Comparison of ENCODE assay signal across 20 mouse cellular contexts in genomic region chr2:38956062-38956461, GRCm38 (mm10). TPM values are rescaled to one million over a fixed set of nuclear protein-coding genes. Genes with fewer than 3 reads are reported as not detected.
"Had no signal": no experiment of that assay in that cellular context is flagged by ENCODE, and none has a peak within 500 bp of the region (broad histone marks: within the 10 kb centered on the region; RNA-seq: fewer than 3 reads in every experiment).

No protein-coding gene starts in this region.

- H3K27me3 ChIP-seq: liver, embryonic 13.5 days; liver, embryonic 15.5 days; lung, embryonic 15.5 days; midbrain, embryonic 12.5 days; neural tube, embryonic 12.5 days; stomach, embryonic 15.5 days had no signal

- H3K27ac ChIP-seq: liver, embryonic 13.5 days; liver, embryonic 15.5 days; lung, embryonic 15.5 days; macrophage; midbrain, embryonic 12.5 days; neural tube, embryonic 12.5 days; stomach, embryonic 15.5 days; stomach, postnatal 0 days had no signal

- H3K9ac ChIP-seq: liver, embryonic 13.5 days; liver, embryonic 15.5 days; liver, postnatal 0 days; lung, embryonic 15.5 days; midbrain, embryonic 12.5 days; neural tube, embryonic 12.5 days; stomach, embryonic 15.5 days had no signal

- DNase-seq: liver, embryonic 13.5 days; liver, postnatal 0 days; lung, adult 2 months; lung, postnatal 14 days; lung, postnatal 36 days; midbrain, embryonic 14.5 days; right cerebral cortex, postnatal 14 days; thymus, adult 2 months; thymus, postnatal 36 days had no signal

- H3K4me1 ChIP-seq: midbrain, embryonic 12.5 days; neural tube, embryonic 12.5 days had no signal

- H3K4me2 ChIP-seq: liver, embryonic 13.5 days; liver, embryonic 15.5 days; lung, embryonic 15.5 days; midbrain, embryonic 12.5 days; neural tube, embryonic 12.5 days; stomach, embryonic 15.5 days had no signal

- H3K4me3 ChIP-seq: liver, embryonic 13.5 days; liver, embryonic 15.5 days; lung, embryonic 15.5 days; midbrain, embryonic 12.5 days; neural tube, embryonic 12.5 days; stomach, embryonic 15.5 days had no signal

- H3K36me3 ChIP-seq: liver, embryonic 13.5 days; liver, embryonic 15.5 days; lung, embryonic 15.5 days; midbrain, embryonic 12.5 days; neural tube, embryonic 12.5 days; stomach, embryonic 15.5 days had no signal

- ATAC-seq: liver, postnatal 0 days; lung, postnatal 0 days; midbrain, embryonic 16.5 days had no signal

- H3K9me3 ChIP-seq: liver, embryonic 13.5 days; liver, embryonic 15.5 days; lung, embryonic 15.5 days; midbrain, embryonic 12.5 days; neural tube, embryonic 12.5 days; stomach, embryonic 15.5 days had no signal

RNA-seq across cellular contexts. Expression of gene Olfml2a, which starts 24.3 kb away (rescaled TPM):
- total RNA-seq: megakaryocyte-erythroid progenitor cell, adult 5-6 weeks; neutrophil, adult 5-6 weeks had no signal
- polyA plus RNA-seq: macrophage had no signal
